Mouse (Mus musculus) heart, adult 18-20 months (tissue): ENCODE results near the gene Snrnp35. TPM values are rescaled to one million over a fixed set of nuclear protein-coding genes. Genes with fewer than 3 reads are reported as not detected.
A peak's percentile ranks its signal among the peaks of the same experiment; 100 is the strongest.

Experiments used
- DNase-seq, 2 experiments: peaks; one replicate each; pipeline ENCODE4 v3.0.0; 2021 to 2022; ENCODE audit warnings: mixed read lengths in 1 of 2
- total RNA-seq, 2 experiments: library from RNA; stranded (reverse); gene quantifications; 2 replicates each; pipeline ENCODE4 v1.2.3; 2021

Gene Snrnp35
- total RNA-seq, 2 experiments from 2014 or later, result 14.0 to 14.2 TPM

DNA sequence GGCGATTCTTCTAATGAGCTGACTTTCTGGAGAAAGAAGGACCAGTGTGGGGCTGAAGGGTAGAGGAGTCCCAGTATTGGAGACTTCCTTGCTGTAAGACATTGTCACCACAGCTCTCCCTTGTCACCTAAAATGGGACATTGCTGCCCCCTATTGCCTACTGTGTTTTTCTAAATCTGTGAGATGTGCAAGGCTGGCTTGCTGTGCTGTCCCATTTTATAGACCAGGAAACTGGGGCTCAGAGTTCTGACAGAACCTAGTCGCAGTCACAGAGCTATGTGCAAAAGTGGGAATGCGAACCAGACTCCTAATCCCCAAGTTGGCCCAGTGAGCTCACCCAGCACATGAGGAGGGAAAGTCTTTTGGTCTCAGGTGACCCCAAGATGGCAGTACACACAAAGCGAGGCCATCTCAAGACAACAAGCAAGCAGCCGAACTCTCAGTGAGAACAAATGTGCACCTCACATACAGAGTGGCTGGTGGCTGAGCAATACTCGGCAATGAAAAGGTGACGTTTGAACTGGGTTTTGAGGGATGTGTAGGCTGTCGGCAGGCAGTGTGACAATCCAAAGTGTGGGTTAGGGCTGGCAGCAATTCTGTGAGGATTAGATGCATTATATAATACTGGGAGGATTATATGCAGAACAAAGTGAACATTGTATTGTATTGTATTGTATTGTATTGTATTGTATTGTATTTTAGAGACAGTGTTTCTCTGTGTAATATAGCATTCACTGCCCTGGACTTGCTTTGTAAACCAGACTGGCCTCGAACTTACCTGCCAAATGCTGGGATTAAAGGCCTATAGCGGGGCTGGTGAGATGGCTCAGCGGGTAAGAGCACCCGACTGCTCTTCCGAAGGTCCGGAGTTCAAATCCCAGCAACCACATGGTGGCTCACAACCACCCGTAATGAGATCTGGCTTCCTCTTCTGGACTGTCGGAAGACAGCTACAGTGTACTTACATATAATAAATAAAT, 56.2 kb downstream of the Snrnp35 start:
- peak; percentile 76 to 84 for DNase-seq

- no peak for DNase-seq
Measured at GRCm38 (mm10) chr5:124539905-124540304, 57.0 kb downstream of the Snrnp35 start.

DNA sequence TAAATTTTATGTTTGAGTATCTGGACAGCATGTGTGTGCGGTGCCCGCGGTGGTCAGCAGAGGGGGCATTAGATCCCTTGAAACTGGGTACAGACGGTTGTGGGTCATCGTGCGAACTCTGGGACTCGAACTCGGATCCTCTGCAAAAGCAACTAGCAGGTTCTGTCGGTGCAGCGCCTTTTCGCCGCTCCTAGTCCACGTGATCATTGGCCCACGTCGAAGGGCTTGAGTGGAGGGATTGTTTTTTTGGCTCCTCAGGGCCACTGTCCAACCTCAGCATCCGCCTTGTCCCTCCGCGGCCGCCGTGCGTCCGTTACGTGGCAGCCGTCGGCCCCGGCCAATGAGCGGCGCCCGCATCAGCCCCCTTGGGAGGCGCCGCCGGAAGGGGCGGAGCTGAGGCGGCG, 57.5 kb downstream of the Snrnp35 start, which contains the start of gene Tmed2:
Gene Tmed2 (plus strand): TSS at position 313 of the 404 bp plus-strand sequence.
- peak; percentile 96 to 98 for DNase-seq

Other genes with a start within 250 kb of the Snrnp35 start
- 10 to 100 TPM; 36.8 to 38.9 TPM for gene Pitpnm2, start 233.4 kb upstream of the Snrnp35 start, total RNA-seq
- 1 to 10 TPM; 3.9 to 5.5 TPM for gene Mphosph9, start 155.2 kb upstream of the Snrnp35 start, total RNA-seq
- 10 to 100 TPM; 12.4 to 14.4 TPM for gene 2810006K23Rik, start 155.0 kb upstream of the Snrnp35 start, total RNA-seq
- gene Cdk2ap1, start 120.1 kb upstream of the Snrnp35 start, total RNA-seq, result 100 to 1,000 TPM; 148 to 156 TPM
- 10 to 100 TPM; 61.1 to 66.0 TPM for gene Sbno1, start 57.1 kb upstream of the Snrnp35 start, total RNA-seq
- 100 to 1,000 TPM; 205 to 229 TPM for gene Kmt5a, start 43.2 kb upstream of the Snrnp35 start, total RNA-seq
- 1 to 10 TPM; 6.9 to 7.1 TPM for gene Rilpl2, start 4.8 kb upstream of the Snrnp35 start, total RNA-seq
- gene Rilpl1, start 48.3 kb downstream of the Snrnp35 start, total RNA-seq, result 100 to 1,000 TPM; 174 to 192 TPM
- gene Tmed2, start 57.6 kb downstream of the Snrnp35 start, total RNA-seq, result 100 to 1,000 TPM; 173 to 185 TPM
- 1 to 10 TPM; 4.8 to 5.2 TPM for gene Ddx55, start 69.7 kb downstream of the Snrnp35 start, total RNA-seq
- 10 to 100 TPM; 26.7 to 26.8 TPM for gene Eif2b1, start 96.0 kb downstream of the Snrnp35 start, total RNA-seq
- 10 to 100 TPM; 18.3 to 20.2 TPM for gene Gtf2h3, start 96.0 kb downstream of the Snrnp35 start, total RNA-seq
- gene Atp6v0a2, start 145.4 kb downstream of the Snrnp35 start, total RNA-seq, result 10 to 100 TPM; 52.0 to 65.0 TPM
- under 1 TPM; 0.02 to 0.26 TPM for gene Dnah10, start 242.0 kb downstream of the Snrnp35 start, total RNA-seq